Mouse (Mus musculus): ENCODE measurements around the gene Mob2.
A peak's percentile ranks its signal among the peaks of the same experiment; 100 is the strongest.

Gene Mob2

DNA sequence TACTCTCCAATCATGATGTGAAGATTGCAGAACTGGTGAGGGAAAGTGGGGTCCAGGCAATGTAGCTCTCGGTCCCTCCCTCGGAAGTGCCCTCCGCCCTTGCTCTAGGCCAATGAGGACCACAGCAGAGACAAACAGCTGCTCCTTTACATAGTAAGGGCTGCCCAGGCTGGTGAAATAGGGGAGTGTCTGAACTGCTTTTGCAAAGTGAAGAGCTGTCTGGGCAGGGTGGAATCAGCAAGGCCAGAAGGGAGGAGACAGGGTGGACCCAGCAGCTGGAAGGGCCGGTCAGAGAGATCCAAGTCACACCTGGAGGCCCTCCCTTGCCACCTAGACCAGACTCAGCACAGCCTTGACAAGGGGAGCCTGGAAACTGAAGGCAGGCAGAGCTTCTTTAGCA lies 34.9 kb downstream of the Mob2 start:
- peak in 1 of 2 experiments; percentile 45 for DNase-seq (ENCODE audit: low spot score in 2 of 2)

GRCm38 (mm10) chr7:142025196-142025595 lies 35.7 kb downstream of the Mob2 start:
- no peak for DNase-seq (ENCODE audit: low spot score in 2 of 2)

DNA sequence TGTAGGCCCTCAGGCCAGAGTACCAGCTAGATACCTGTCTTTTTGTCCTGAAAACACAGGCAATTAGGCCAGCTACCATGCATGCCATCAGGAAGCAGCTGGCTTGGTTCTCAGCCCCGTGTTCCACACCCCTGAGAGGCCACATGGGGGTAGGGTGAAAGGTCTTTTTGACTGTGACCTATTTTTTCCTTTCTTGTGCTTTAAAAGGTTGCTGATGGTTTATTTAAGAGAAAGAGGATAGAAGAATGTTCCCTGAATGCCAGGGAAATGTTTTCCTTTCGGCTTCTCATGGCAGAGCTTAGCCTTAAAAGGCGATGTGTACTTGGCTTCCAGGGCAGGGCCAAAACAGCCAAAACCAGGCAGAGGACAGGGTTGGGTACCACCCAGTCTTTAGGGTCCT lies 40.0 kb downstream of the Mob2 start:
- no peak for DNase-seq (ENCODE audit: low spot score in 2 of 2)

GRCm38 (mm10) chr7:142019699-142020098 lies 41.2 kb downstream of the Mob2 start:
- DNase-seq (ENCODE audit: low spot score in 2 of 2): no peak

- peak in 1 of 2 experiments; percentile 65 for DNase-seq (ENCODE audit: low spot score in 2 of 2)
These were observed 44.3 kb downstream of the Mob2 start for GRCm38 (mm10) chr7:142016562-142016961.

DNA sequence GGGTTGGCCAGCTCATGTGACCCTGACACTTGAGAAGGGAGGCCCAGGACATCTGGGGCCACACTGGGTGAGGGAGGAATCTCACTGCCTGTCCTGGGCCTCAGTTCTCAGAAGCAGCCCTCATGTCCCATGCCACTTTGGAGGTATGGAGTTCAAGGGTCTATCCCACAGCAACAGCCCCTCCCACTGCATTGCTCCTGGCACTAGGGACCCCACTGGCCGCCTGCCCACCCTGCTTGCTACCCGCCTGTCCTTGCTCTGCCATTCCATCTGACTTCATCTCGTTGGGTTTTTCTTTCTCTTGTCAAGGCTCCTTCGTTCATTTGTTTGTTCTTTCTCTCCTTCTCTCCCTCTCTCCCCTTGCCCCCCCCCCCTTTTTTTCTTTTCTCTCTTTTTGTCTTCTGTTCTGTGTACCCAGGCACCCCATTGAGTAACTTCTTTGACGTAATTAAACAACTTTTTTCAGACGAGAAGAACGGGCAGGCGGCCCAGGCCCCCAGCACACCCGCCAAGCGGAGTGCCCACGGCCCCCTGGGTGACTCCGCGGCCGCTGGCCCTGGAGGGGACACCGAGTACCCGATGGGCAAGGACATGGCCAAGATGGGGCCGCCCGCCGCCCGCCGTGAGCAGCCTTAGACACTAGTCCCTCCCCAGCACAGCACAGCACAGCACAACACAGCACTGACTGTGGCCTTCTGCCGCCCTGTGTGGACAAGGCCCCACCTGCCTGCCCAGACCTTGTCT lies 59.1 kb downstream of the Mob2 start:
- DNase-seq (ENCODE audit: low spot score in 2 of 2): no peak

GRCm38 (mm10) chr7:142000661-142001060 lies 60.2 kb downstream of the Mob2 start:
- no peak for DNase-seq (ENCODE audit: low spot score in 2 of 2)

- no peak for DNase-seq (ENCODE audit: low spot score in 2 of 2)
These were observed 66.7 kb downstream of the Mob2 start for GRCm38 (mm10) chr7:141994121-141994520.

DNA sequence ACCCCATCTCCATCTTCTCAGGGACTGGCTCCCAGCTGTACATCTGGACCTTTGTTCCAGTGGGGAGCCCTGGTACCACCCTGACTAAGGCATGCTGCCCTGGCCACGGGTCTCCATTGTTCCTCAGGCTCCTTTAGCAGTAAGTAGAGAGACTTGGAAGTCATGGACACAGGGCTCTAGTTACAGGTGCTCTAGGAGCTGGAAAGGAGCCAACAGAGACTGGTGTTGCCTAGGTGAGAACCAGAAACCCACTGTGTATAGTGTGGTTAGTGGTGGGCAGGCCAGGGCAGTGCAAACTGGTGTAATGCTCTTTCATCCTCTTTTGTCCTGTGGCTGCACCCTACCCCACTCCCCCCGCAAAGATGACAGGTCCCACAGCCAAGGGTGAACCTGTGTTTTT lies 69.7 kb downstream of the Mob2 start:
- DNase-seq (ENCODE audit: low spot score in 2 of 2): no peak

- DNase-seq (ENCODE audit: low spot score in 2 of 2): no peak
These were observed 72.5 kb downstream of the Mob2 start for GRCm38 (mm10) chr7:141988314-141988806.

DNA sequence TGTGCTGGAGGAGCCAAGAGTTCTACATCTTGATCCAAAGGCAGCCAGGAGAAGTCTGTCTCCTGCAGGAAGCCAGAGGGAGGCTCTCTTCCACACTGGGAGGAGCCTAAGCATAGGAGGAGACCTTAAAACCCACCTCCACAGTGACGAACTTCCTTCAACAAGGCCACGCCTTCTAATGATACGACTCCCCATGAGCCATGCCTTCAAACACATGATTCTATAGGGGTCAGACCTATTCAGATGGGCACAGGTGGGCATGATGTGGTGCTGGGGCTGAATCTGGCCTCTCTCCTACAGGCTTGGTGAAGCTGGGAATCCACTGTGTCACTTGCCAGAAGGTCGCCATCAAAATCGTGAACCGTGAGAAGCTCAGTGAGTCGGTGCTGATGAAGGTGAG lies 79.6 kb downstream of the Mob2 start:
- DNase-seq (ENCODE audit: low spot score in 2 of 2): no peak

GRCm38 (mm10) chr7:141979247-141979646 lies 81.6 kb downstream of the Mob2 start:
- DNase-seq (ENCODE audit: low spot score in 2 of 2): no peak

DNA sequence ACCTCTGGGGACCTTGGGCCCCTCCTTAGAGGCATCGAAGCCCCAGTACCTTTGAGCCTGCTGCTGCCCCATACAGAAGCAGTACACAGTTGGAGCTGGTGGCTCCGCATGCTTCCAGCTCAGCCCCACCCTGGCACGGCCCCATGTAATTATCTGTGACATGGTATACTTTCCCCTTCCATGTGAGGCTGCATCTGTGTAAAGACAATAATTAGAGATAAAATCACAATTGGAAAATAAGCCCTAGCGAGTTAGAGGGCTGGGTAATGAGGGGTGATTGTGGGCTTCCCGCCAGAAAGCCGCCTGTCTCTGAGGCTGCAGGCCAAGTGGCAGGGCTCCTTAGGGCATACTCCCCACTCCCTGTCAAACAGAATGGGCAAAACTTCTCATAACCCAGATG lies 82.9 kb downstream of the Mob2 start:
- no peak for DNase-seq (ENCODE audit: low spot score in 2 of 2)

DNA sequence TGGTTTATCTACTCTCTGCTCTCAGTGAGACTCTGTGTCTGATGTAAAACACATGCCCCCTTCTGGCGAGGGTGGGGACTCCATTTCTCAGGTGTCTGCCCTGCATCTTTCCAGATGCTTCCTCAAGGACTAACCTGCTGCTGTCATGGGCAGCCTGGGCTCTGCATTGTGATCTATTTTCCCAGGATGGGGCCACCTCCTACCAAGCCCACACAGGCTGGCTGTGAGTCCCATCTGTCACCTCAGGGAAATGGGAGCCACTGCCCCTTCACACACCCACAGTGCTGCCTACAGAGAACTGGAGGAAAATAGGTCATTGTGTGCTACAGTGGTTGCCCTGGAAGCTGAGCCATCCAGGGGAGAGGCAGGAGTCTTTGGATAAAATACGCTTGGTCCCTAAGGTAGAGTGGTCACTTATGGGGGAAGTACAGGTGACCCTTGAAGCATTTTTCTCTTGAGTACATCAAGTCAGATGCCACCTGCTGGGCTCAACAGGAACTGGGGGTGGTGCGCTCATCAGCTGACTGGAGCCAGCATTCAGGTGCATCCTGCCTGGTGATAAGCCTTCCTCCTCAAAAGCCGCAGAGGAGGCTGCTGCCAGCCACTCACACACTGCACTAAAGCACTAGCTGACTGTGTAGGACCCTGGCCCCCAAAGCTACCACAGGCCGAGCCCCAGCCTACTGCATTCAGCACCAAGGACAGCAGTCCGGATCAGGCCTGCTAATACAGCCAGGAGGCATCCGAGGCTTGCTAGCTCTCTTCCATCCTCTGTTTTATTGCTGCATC lies 87.8 kb downstream of the Mob2 start:
- peak in 1 of 2 experiments; percentile 48 for DNase-seq (ENCODE audit: low spot score in 2 of 2)

- DNase-seq (ENCODE audit: low spot score in 2 of 2): no peak
These were observed 94.6 kb downstream of the Mob2 start for GRCm38 (mm10) chr7:141966281-141966680.

DNA sequence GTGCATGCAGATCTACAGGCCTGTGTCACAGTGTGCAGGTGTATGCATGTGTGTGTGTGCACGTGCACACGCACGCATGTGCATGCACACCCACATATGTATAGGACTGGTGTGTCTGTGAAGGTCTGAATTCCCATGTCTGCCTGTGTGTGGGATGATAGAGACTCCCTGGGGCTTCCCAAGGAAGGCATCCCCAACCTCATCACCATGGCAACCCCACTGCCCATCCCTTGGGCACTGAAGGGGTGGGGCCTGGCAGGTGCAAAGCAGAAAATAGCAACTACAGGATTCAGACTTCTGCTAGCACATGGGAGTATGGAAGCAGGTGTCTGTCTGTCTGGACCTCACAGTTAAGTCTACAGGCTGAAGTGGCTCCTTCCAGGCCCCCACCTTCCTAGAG lies 98.3 kb downstream of the Mob2 start:
- DNase-seq (ENCODE audit: low spot score in 2 of 2): no peak

DNA sequence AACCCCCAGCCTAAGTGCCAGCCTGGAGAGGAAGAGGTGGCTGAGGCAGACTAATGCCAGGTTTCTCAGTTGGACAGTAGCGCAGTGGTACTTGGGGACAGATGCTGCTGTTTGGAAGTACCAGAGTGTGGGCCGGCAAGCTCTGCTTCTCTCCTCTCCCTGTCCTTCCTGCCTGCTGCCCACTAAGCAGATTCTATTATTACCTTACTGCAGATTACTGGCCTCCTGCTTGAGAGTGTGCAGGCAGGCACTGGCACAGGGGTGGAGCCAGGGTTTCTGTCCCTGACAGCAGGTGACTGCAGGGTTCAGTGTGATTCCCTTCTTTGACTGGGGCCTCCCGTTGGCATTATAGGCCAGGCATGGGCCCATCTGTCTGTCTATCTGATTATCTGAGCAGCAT lies 99.4 kb downstream of the Mob2 start:
- DNase-seq (ENCODE audit: low spot score in 2 of 2): no peak

DNA sequence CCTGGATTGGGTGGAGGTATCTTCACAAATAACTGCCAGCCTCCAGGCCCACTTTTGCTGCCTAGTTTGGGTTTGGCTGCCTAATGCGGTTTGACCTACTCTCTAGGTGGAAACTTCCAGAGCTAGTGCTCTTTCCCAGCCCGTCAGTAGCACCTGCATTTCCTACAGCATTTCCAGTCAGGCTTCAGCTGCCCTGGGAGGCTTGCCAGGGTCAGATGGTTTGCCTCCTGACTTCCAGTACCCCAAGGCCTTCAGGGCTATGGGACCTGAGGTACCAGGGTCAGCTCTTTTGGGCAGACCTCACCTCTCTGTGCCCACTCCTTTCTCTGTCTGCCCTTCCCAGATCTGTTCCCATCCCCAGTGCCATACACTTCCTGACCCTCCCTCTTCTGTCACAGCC lies 99.9 kb downstream of the Mob2 start:
- no peak for DNase-seq (ENCODE audit: low spot score in 2 of 2)

DNA sequence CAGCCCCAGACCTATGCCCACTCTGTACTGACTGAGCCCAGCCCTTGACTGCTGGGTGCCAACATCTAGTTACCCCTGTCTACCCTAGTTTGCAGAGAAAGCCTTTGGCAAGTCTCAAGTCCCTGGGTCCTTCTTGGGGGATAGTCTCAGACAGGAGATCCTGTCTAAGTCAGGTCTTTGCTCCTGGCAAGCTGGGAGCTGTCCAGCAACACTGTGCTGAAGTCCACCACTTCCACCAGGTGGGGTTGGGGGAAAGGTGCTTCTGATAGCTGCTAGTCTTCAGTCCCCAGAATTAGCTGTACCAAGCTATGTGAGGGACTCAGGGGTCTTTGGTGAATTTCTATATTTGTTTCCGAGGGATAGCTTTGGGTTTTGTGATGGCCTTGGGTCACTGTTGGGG lies 101.7 kb downstream of the Mob2 start:
- peak in 1 of 2 experiments; percentile 26 for DNase-seq (ENCODE audit: low spot score in 2 of 2)
